Mouse (Mus musculus): ENCODE measurements around the gene Shc4. TPM values are rescaled to one million over a fixed set of nuclear protein-coding genes. Genes with fewer than 3 reads are reported as not detected.

Shc4 gene
- total and polyA plus RNA-seq, 3 experiments = 0.21 to 1.1 (median 0.37) TPM

DNA sequence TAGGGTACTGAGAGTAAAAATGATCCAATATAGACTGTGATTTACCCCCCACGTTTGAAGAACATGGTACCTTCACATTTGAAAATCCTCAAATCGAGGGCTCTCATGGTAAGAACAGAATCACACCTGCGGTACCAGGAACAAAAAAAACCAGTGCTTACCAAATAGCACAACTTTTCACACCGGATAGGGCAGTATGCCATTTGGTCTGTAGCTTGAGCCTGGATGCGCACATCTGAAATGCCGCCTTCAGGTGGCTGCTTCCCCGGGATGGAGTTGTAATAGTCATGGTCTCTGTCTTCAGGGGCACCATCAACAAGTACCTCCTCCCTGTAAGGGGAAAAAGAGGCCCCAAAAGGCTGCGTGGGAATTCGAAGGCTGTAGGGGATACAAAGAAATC, 68.6 kb downstream of the Shc4 start:
- Histone ChIP-seq H3K9ac (ENCODE audit: insufficient read depth, low read depth) (no peak overlapping the region), H3K79me2 (replicated peaks; ENCODE audit: control insufficient read depth, extremely low read depth, insufficient read depth, poor library complexity, severe bottlenecking) (no peaks in the 10 kb centered on the region), H3K9me3 (replicated peaks; ENCODE audit: low read length) (peaks cover 4% of the 10 kb centered on the region), H3K27ac (ENCODE audit: insufficient read depth, low read depth) (no peak overlapping the region), H3K4me1 (ENCODE audit: control insufficient read depth in 1 of 2, insufficient read depth in 2 of 2) (peaks cover 4 to 6% of the 10 kb centered on the region in 2 experiments), H3K4me2 (ENCODE audit: insufficient read depth, low read depth, poor library complexity, severe bottlenecking) (no peak overlapping the region), H3K36me3 (replicated peaks in 1 of 2; ENCODE audit: control insufficient read depth in 1 of 2, insufficient read depth in 1 of 2, low read length in 1 of 2) (no peaks in the 10 kb centered on the region), H3K4me3 (replicated peaks in 1 of 3; ENCODE audit: low read depth in 2 of 3, low read length in 2 of 3, poor library complexity in 1 of 3) (no peak overlapping the region), H3K27me3 (replicated peaks) (no peaks in the 10 kb centered on the region)
- dilution Hi-C loops (cut with MboI; ENCODE audit: extremely low pct_ligation_motif_present, extremely low pct_unique_long_range_greater_than_20kb, low sequenced_read_pairs) (no loop called here), in situ Hi-C loops (cut with MboI; ENCODE audit: low pct_ligation_motif_present, low pct_unique_long_range_greater_than_20kb, low sequenced_read_pairs) (loop anchor here (25.0 kb wide), 1 partner anchor 382 kb away; the partner anchor contains the start of gene Fgf7)
- TF ChIP-seq JUN (IDR thresholded peaks at IDR 0.05; ENCODE audit: insufficient read depth, low read depth, low read length) (no peak), MYC (IDR thresholded peaks at IDR 0.05; ENCODE audit: low read depth, low read length) (no peak), TCF12 (IDR thresholded peaks at IDR 0.05; ENCODE audit: low read depth, low read length) (no peak), ZKSCAN1 (IDR thresholded peaks at IDR 0.05; ENCODE audit: borderline replicate concordance, low read depth, low read length) (no peak), CHD2 (IDR thresholded peaks at IDR 0.05; ENCODE audit: low read length) (no peak), SIN3A (IDR thresholded peaks at IDR 0.05; ENCODE audit: low read length) (no peak), ZNF384 (IDR thresholded peaks at IDR 0.05; ENCODE audit: low read depth, low read length) (no peak), ETS1 (conservative IDR thresholded peaks at IDR 0.05; ENCODE audit: low read depth, low read length) (no peak), UBTF (IDR thresholded peaks at IDR 0.05; ENCODE audit: low read depth, low read length) (no peak), GABPA (IDR thresholded peaks at IDR 0.05; ENCODE audit: insufficient replicate concordance, low read depth, low read length) (no peak), CTCF (conservative IDR thresholded peaks at IDR 0.05 in 1 of 2, IDR thresholded peaks at IDR 0.05 in 1 of 2; ENCODE audit: low read depth in 2 of 2, low read length in 2 of 2) (no peak)
- no peak for DNase-seq (ENCODE audit: extremely low read depth)

GRCm38 (mm10) chr2:125653286-125653685, 70.7 kb downstream of the Shc4 start:
- dilution Hi-C loops (cut with MboI; ENCODE audit: extremely low pct_ligation_motif_present, extremely low pct_unique_long_range_greater_than_20kb, low sequenced_read_pairs) = no loop called here
- H3K9me3 ChIP-seq (replicated peaks; ENCODE audit: low read length) = peaks cover under 1% of the 10 kb centered on the region
- no peak overlapping the region for H3K4me3 ChIP-seq (replicated peaks in 1 of 3; ENCODE audit: low read depth in 2 of 3, low read length in 2 of 3, poor library complexity in 1 of 3)
- in situ Hi-C loops (cut with MboI; ENCODE audit: low pct_ligation_motif_present, low pct_unique_long_range_greater_than_20kb, low sequenced_read_pairs) = loop anchor here (25.0 kb wide), 1 partner anchor 384 kb away; the partner anchor contains the start of gene Fgf7
- TF ChIP-seq JUND (conservative IDR thresholded peaks at IDR 0.05; ENCODE audit: low read depth, low read length) = no peak
- TF ChIP-seq ZKSCAN1 (IDR thresholded peaks at IDR 0.05; ENCODE audit: borderline replicate concordance, low read depth, low read length) = no peak
- TF ChIP-seq MEF2A (IDR thresholded peaks at IDR 0.05; ENCODE audit: borderline replicate concordance, low read depth, low read length) = no peak
- TF ChIP-seq MAX (IDR thresholded peaks at IDR 0.05; ENCODE audit: low read length) = no peak
- no peak for TF ChIP-seq MAZ (IDR thresholded peaks at IDR 0.05; ENCODE audit: low read depth, low read length)
- TF ChIP-seq ZMIZ1 (IDR thresholded peaks at IDR 0.05; ENCODE audit: low read depth, low read length) = no peak
- TF ChIP-seq KAT2A (IDR thresholded peaks at IDR 0.05; ENCODE audit: insufficient replicate concordance, low read length) = no peak
- no peak for TF ChIP-seq RAD21 (IDR thresholded peaks at IDR 0.05; ENCODE audit: low read depth, low read length)
- TF ChIP-seq CHD1 (IDR thresholded peaks at IDR 0.05; ENCODE audit: low read depth, low read length) = no peak
- no peak for TF ChIP-seq HCFC1 (IDR thresholded peaks at IDR 0.05; ENCODE audit: low read depth, low read length)
- TF ChIP-seq POLR2AphosphoS2 (IDR thresholded peaks at IDR 0.05; ENCODE audit: low read depth, low read length) = no peak
- no peak for TF ChIP-seq USF2 (conservative IDR thresholded peaks at IDR 0.05; ENCODE audit: low read depth, low read length)
- no peak for TF ChIP-seq UBTF (IDR thresholded peaks at IDR 0.05; ENCODE audit: low read depth, low read length)
- TF ChIP-seq NRF1 (IDR thresholded peaks at IDR 0.05; ENCODE audit: low read depth, low read length) = no peak
- TF ChIP-seq MYC (IDR thresholded peaks at IDR 0.05; ENCODE audit: low read depth, low read length) = no peak
- no peaks in the 10 kb centered on the region for H3K36me3 ChIP-seq (replicated peaks in 1 of 2; ENCODE audit: control insufficient read depth in 1 of 2, insufficient read depth in 1 of 2, low read length in 1 of 2)
- DNase-seq (ENCODE audit: extremely low read depth) = no peak
- H3K4me2 ChIP-seq (ENCODE audit: insufficient read depth, low read depth, poor library complexity, severe bottlenecking) = no peak overlapping the region
- H3K27ac ChIP-seq (ENCODE audit: insufficient read depth, low read depth) = no peak overlapping the region
- H3K27me3 ChIP-seq (replicated peaks) = no peaks in the 10 kb centered on the region
- peaks cover 0 to 6% of the 10 kb centered on the region in 2 experiments; a peak in 1 of 4 replicates for H3K4me1 ChIP-seq (ENCODE audit: control insufficient read depth in 1 of 2, insufficient read depth in 2 of 2)
- H3K79me2 ChIP-seq (replicated peaks; ENCODE audit: control insufficient read depth, extremely low read depth, insufficient read depth, poor library complexity, severe bottlenecking) = no peaks in the 10 kb centered on the region
- H3K9ac ChIP-seq (ENCODE audit: insufficient read depth, low read depth) = no peak overlapping the region

Measured in CH12.LX (cell line).